Mouse (Mus musculus) olfactory bulb, adult 2 months (tissue): ENCODE measurements at regions not wholly inside any gene's neighbourhood (a gene's known extent, or its start where the extent isn't known, plus 50 kb on each side); places are given as distances from the start of the nearest gene placed in this dataset.

Experiments used
- CTCF ChIP-seq: fragments of 200-500 bp; IDR thresholded peaks from 2 replicates; pipeline ENCODE4 v1.5.1; 2012; ENCODE audit warnings: low read depth, mild to moderate bottlenecking, low read length, moderate library complexity; ENCODE audit not compliant: insufficient read depth
- POLR2A ChIP-seq: fragments of 200-500 bp; IDR thresholded peaks from 2 replicates; pipeline ENCODE4 v1.6.1; 2012; ENCODE audit warnings: mild to moderate bottlenecking, low read depth, low read length, moderate library complexity; ENCODE audit not compliant: insufficient read depth

DNA sequence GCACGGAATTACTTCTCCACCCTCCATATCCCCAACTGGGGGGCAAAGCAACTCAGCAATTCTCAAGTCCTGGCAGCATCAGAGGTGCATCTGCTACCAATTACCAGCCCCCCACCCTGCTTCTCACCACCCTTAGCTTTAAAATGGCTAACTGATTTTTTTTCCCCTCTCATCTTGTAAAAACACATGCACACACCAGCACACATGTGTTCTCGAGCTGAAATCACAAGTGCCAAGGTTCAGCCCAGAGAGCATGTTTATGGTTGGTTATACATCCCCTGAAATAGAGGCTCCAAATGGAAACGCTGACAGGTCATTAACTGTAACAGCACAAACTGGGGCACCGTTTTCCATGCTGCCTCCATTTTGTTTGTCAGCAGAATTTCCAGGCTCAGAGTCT lies 101.0 kb upstream of the Cdkn3 start:
- TF ChIP-seq POLR2A: no peak
- TF ChIP-seq CTCF: no peak
